Mouse (Mus musculus) testis, adult 2 months (tissue): Measurements from ENCODE around the gene Mok. TPM values are rescaled to one million over a fixed set of nuclear protein-coding genes. Genes with fewer than 3 reads are reported as not detected.

Source experiments
- H3K27ac ChIP-seq: fragments of 200-500 bp; 2 replicates; pipeline ENCODE4 v1.5.1; 2012; ENCODE audit warnings: low read depth, low read length; ENCODE audit not compliant: control insufficient read depth, insufficient read depth
- H3K27me3 ChIP-seq: fragments of 200-500 bp; 2 replicates; pipeline ENCODE4 v1.6.1; 2012; ENCODE audit warnings: mild to moderate bottlenecking, low read length, moderate library complexity; ENCODE audit not compliant: control insufficient read depth, insufficient read depth
- H3K36me3 ChIP-seq: fragments of 200-500 bp; 2 replicates; pipeline ENCODE4 v1.6.1; 2012; ENCODE audit warnings: mild to moderate bottlenecking, low read length; ENCODE audit not compliant: control insufficient read depth, insufficient read depth
- H3K4me1 ChIP-seq: fragments of 200-500 bp; 2 replicates; pipeline ENCODE4 v1.6.1; 2012; ENCODE audit warnings: low read length; ENCODE audit not compliant: control insufficient read depth, insufficient read depth
- H3K4me3 ChIP-seq: fragments of 200-500 bp; 2 replicates; pipeline ENCODE4 v1.5.1; 2012; ENCODE audit warnings: low read depth, mild to moderate bottlenecking, low read length, moderate library complexity, mixed read lengths; ENCODE audit not compliant: control insufficient read depth
- CTCF ChIP-seq: fragments of 200-500 bp; IDR thresholded peaks from 2 replicates; pipeline ENCODE4 v1.5.1; 2012; ENCODE audit warnings: low read depth, mild to moderate bottlenecking, inconsistent platforms, low read length, moderate library complexity; ENCODE audit not compliant: control insufficient read depth, insufficient read depth, insufficient replicate concordance
- POLR2A ChIP-seq: fragments of 200-500 bp; IDR thresholded peaks from 2 replicates; pipeline ENCODE4 v1.6.1; 2012; ENCODE audit warnings: low read depth, mild to moderate bottlenecking, inconsistent platforms, low read length, moderate library complexity; ENCODE audit not compliant: control insufficient read depth
- polyA plus RNA-seq: library from polyadenylated mRNA; depleted of rRNA; stranded (reverse); fragments of >200 nt; gene quantifications from 2 replicates; pipeline ENCODE4 v1.2.3, GENCODE M21; 2012

The Mok gene
- polyA plus RNA-seq, 1 experiment = 96.9 TPM

DNA sequence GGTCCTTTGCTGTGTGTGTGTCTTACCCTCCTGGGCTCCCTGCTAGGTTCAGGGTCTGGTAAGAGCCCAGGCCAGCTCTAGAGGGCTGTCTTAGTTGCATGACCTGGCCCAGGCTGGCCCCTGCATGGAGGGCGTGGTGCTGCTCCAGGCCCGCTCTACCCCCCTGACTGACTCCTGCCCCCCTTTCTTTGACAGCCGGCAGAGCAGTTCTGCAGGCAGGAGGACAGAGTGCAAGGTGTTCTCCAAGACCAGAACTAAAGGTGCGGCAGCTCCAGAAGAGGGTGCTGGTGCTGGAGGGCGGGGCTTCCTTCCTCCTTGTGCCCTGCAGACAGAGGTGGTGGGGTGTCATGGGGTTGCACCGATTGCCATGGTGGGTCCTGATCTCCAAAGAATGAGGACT is 44.0 kb downstream of the Mok start:
- no peak for TF ChIP-seq CTCF
- TF ChIP-seq POLR2A = no peak
- H3K36me3 ChIP-seq = no peaks in the 10 kb centered on the region; the same call in none of the 2 replicates
- H3K4me1 ChIP-seq = no peaks in the 10 kb centered on the region
- no peaks in the 10 kb centered on the region for H3K27me3 ChIP-seq
- no peak overlapping the region for H3K4me3 ChIP-seq
- H3K27ac ChIP-seq = no peak overlapping the region

DNA sequence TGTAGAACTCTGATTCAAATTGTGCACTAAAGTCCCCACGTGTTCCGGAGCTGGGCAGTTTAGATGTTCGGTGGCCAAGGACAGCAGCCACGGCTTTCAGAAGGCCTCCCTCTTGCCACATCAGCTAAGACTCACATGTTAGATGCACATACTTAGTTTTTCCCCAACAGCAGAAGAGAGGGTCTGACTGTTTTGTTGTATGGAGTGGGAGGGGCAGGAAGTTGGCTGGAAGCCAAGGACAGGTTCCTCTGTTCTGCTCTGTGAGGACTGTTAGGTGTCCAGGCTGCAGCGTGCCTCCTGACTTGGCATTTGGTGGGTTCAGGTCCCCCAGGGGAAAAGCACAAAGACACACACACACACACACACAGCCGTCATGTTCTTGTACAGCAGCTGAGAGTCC is 45.7 kb downstream of the Mok start:
- Histone ChIP-seq H3K36me3 (no peaks in the 10 kb centered on the region; the same call in none of the 2 replicates), H3K27ac (no peak overlapping the region), H3K27me3 (no peaks in the 10 kb centered on the region), H3K4me3 (no peak overlapping the region), H3K4me1 (no peaks in the 10 kb centered on the region)
- TF ChIP-seq POLR2A (no peak), CTCF (no peak)

DNA sequence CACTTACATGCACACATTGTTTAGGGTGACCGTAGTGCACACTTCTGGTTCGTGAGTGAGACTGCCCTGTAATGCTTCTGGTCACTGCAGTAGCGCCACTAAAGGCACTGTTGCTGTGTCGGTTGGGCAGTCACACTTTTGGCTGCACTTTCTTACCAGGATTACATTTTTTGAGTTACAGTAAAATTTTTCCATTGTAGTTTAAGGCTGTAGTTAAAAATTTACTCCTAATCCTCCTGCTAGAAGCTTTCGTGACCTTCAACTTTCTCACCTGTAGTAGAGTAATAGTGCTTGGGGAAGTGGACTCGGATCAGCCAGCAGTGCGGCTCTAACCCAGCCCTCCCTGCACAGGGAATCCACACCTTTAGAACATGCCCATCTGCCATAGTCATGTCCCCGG is 49.7 kb downstream of the Mok start:
- Histone ChIP-seq H3K27ac (no peak overlapping the region), H3K36me3 (no peaks in the 10 kb centered on the region; the same call in none of the 2 replicates), H3K4me3 (no peak overlapping the region), H3K4me1 (no peaks in the 10 kb centered on the region), H3K27me3 (no peaks in the 10 kb centered on the region)
- TF ChIP-seq CTCF = no peak
- TF ChIP-seq POLR2A = no peak

DNA sequence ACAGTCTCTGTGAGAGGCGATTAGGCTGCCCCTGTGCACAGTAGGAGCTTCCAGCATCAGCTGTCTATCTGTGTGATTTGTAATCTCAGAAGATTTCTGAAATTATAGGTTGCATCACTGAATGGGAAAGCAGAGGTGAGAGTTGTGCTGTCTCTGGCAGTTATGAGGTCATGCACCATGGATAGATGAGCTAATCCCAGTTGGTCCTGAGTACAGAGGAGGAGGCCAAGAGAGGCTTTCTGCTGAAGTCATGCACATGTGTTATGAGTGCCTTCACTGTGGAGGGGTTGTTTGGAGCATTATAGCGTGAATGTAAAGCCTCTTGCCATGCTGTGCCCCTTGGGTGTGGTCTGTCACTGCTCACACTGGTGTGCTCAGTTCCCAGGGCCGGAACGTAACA is 50.2 kb downstream of the Mok start:
- Histone ChIP-seq H3K27me3 (no peaks in the 10 kb centered on the region), H3K4me3 (no peak overlapping the region), H3K4me1 (no peaks in the 10 kb centered on the region), H3K36me3 (no peaks in the 10 kb centered on the region; the same call in none of the 2 replicates), H3K27ac (no peak overlapping the region)
- TF ChIP-seq CTCF (no peak), POLR2A (no peak)

DNA sequence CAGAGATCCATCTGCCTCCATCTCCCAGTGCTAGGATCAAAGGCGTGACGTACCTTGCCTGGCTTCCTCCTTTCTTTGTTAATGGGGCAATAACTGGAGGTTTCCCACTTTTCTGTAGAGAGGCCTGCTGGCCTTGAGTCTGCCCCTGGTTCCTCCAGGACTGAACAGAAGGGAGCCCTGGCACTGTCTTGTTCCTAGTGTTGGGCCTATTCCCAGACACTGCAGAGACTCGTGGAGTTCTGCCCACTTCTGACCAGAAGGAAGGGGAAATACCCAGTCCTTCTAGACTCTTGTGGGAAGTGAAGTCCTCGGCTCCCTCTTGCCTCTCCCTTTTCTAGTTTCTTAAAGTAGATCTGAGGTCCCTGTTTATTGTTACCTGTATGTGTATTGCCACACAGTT is 54.5 kb downstream of the Mok start:
- H3K36me3 ChIP-seq = no peaks in the 10 kb centered on the region
- TF ChIP-seq CTCF (no peak), POLR2A (no peak)
- H3K27me3 ChIP-seq = no peaks in the 10 kb centered on the region
- H3K4me3 ChIP-seq = no peak overlapping the region
- H3K4me1 ChIP-seq = no peaks in the 10 kb centered on the region
- H3K27ac ChIP-seq = no peak overlapping the region

DNA sequence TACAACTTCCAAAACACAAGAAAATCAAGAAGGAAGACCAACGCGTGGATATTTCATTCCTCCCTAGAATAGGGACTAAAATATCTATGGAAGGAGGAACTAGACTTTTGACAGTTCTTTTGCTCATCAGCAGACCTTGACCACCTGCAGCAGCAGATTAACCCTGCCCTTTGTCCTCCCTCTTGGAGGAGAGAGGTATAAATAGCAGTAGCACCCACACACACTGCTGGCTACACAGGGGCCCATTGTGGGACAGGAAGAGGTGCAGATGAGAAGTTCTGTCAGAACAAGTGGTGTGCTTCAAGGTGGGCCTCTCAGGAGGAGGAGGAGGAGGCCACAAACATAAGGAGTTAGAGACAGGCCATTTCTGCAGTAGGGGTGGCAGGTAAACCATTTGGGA is 56.5 kb downstream of the Mok start:
- Histone ChIP-seq H3K4me1 (no peaks in the 10 kb centered on the region), H3K27ac (no peak overlapping the region), H3K4me3 (no peak overlapping the region), H3K36me3 (no peaks in the 10 kb centered on the region), H3K27me3 (no peaks in the 10 kb centered on the region)
- TF ChIP-seq POLR2A (no peak), CTCF (no peak)

DNA sequence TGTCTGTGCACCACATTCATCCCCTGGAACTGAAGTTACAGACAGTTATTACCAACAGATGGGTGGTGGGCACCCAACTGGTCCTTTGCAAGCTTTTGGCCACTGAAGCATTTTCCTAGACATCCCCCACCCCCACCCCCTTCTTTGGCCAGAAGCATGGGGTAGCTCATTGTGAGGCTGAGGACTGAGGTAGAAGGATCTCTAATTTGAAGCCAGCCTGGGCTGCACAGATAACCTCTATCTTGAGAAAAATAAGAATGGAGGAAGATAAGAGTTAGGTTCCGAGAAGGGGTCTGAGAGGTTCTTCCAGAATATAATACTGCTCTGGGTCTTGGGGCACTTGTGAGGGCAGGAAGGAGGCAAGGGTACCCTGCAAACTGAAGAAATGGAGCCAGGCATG is 58.5 kb downstream of the Mok start:
- TF ChIP-seq POLR2A (no peak), CTCF (no peak)
- no peaks in the 10 kb centered on the region for H3K36me3 ChIP-seq
- no peak overlapping the region for H3K4me3 ChIP-seq
- H3K27me3 ChIP-seq = no peaks in the 10 kb centered on the region
- no peak overlapping the region for H3K27ac ChIP-seq
- no peaks in the 10 kb centered on the region for H3K4me1 ChIP-seq

DNA sequence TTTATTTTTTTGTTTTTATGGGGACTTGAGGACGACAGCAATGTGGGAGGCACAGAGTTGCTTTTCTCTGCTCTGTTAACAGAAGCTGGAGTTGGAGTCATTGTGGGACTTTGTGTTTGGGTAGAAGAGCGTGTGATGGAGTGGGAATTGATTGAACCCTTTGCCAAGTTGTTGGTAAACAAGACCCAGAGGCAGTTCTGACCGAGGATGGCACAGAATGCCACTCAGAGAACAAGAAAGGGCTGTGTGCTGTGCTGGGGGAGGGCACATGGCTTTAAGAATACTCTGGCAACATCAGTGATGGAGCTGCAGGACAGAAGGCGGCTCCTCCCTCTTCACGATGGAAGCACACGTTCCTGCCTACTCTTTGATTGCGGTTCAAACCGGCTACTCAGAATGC is 59.6 kb downstream of the Mok start:
- TF ChIP-seq POLR2A = no peak
- TF ChIP-seq CTCF = no peak
- Histone ChIP-seq H3K4me1 (no peaks in the 10 kb centered on the region), H3K4me3 (no peak overlapping the region), H3K36me3 (no peaks in the 10 kb centered on the region), H3K27me3 (no peaks in the 10 kb centered on the region), H3K27ac (no peak overlapping the region)
